Mouse (Mus musculus) stomach, postnatal 0 days (tissue): Measurements from ENCODE around the gene Hivep2. TPM values are rescaled to one million over a fixed set of nuclear protein-coding genes. Genes with fewer than 3 reads are reported as not detected.

Source experiments
- ATAC-seq: fragments of 200-750 bp; cut with Nextera tagmentation; 2 replicates; pipeline ENCODE4 v1.8.0; 2017; ENCODE audit not compliant: low FRiP score, low TSS enrichment
- DNase-seq: peaks from one replicate; pipeline ENCODE4 v3.0.0-alpha.2; 2016; ENCODE audit warnings: low spot score
- H3K27ac ChIP-seq: fragments of 300-500 bp; sonication (generic); replicated peaks from 2 replicates; pipeline ENCODE4 v1.5.1; 2014; ENCODE audit warnings: mild to moderate bottlenecking, control low read depth
- H3K27me3 ChIP-seq: fragments of 300-500 bp; sonication (generic); 2 replicates; pipeline ENCODE4 v1.6.1; 2014; ENCODE audit warnings: low read length; ENCODE audit not compliant: control insufficient read depth, insufficient read depth
- H3K36me3 ChIP-seq: fragments of 300-500 bp; sonication (generic); 2 replicates; pipeline ENCODE4 v1.6.1; 2014; ENCODE audit warnings: low read length, mixed read lengths; ENCODE audit not compliant: control insufficient read depth, insufficient read depth
- H3K4me1 ChIP-seq: fragments of 300-500 bp; sonication (generic); replicated peaks from 2 replicates; pipeline ENCODE4 v1.6.1; 2014; ENCODE audit warnings: antibody characterized with exemption; ENCODE audit not compliant: control insufficient read depth, insufficient read depth
- H3K4me2 ChIP-seq: fragments of 300-500 bp; sonication (generic); replicated peaks from 2 replicates; pipeline ENCODE4 v1.6.1; 2014; ENCODE audit warnings: low read depth, mild to moderate bottlenecking, control low read depth, moderate library complexity
- H3K4me3 ChIP-seq: fragments of 300-500 bp; sonication (generic); 2 replicates; pipeline ENCODE4 v1.5.1; 2014; ENCODE audit warnings: low read depth, low read length, control low read depth
- H3K9ac ChIP-seq: fragments of 300-500 bp; sonication (generic); 2 replicates; pipeline ENCODE4 v1.6.1; 2014; ENCODE audit warnings: mild to moderate bottlenecking, low read length, control low read depth, mixed read lengths
- H3K9me3 ChIP-seq: fragments of 300-500 bp; sonication (generic); 2 replicates; pipeline ENCODE4 v1.6.1; 2016; ENCODE audit warnings: low read length; ENCODE audit not compliant: control insufficient read depth
- CTCF ChIP-seq: IDR thresholded peaks from 2 replicates; pipeline ENCODE4 v1.5.1; 2016; ENCODE audit warnings: antibody characterized with exemption, low read depth, mild to moderate bottlenecking, moderate library complexity
- EP300 ChIP-seq: optimal IDR thresholded peaks from 2 replicates; pipeline ENCODE3; 2016; ENCODE audit warnings: antibody characterized with exemption
- WGBS: fragments of 180-500 bp; shearing (Covaris S2); extraction: QIAGEN DNeasy Blood & Tissue Kit; methylation state at CpG from one replicate; pipeline ENCODE4 v1.1.7; 2014; 5-methylcytosine and 5-hydroxymethylcytosine counted together
- polyA plus RNA-seq: library from polyadenylated mRNA; unstranded; fragments of >200 nt; fragmentation: Nextera tagmentation; extraction: Ambion mirVana; gene quantifications from 2 replicates; pipeline ENCODE4 v1.2.1, GENCODE M21; 2015

Hivep2 gene
- 2.9 and 3.1 TPM in 2 replicates for polyA plus RNA-seq

- TF ChIP-seq EP300 (no peak), CTCF (peak; percentile 33)
These were observed at the start of gene Hivep2 for GRCm38 (mm10) chr10:13965974-13966829. Hivep2 (plus strand) TSS chr10:13966075.

GRCm38 (mm10) chr10:13916645-13917342 lies 49.1 kb upstream of the Hivep2 start:
- DNase-seq (peak; percentile 25), ATAC-seq (no peak)
- H3K4me2 ChIP-seq, result peak overlapping the region; percentile 27; the same call in 1 of the 2 replicates
- H3K27ac ChIP-seq, result no peak overlapping the region
- H3K9me3 ChIP-seq, result no peaks in the 10 kb centered on the region
- TF ChIP-seq EP300 (no peak), CTCF (no peak)
- WGBS, result 48% methylated on average over 12 of the region's 12 CpGs
- H3K27me3 ChIP-seq, result no peaks in the 10 kb centered on the region
- H3K4me3 ChIP-seq, result no peak overlapping the region
- no peak overlapping the region for H3K9ac ChIP-seq
- H3K4me1 ChIP-seq, result 0 out of 2 replicates have a peak, but pooled peaks cover 2% of the 10 kb centered on the region
- H3K36me3 ChIP-seq, result no peaks in the 10 kb centered on the region

More at GRCm38 (mm10) chr10:13965974-13966829, at the start of gene Hivep2:
- H3K4me3 ChIP-seq, result peak within 1 kb of the TSS; percentile 92
- H3K4me2 ChIP-seq, result peak within 1 kb of the TSS; percentile 97
- H3K36me3 ChIP-seq, result no peaks in the 10 kb centered on the region
- peak within 1 kb of the TSS; percentile 98 for H3K27ac ChIP-seq
- peak; percentile 49 for ATAC-seq
- peak within 1 kb of the TSS; percentile 88 for H3K9ac ChIP-seq
- H3K27me3 ChIP-seq, result no peaks in the 10 kb centered on the region
- H3K9me3 ChIP-seq, result no peaks in the 10 kb centered on the region
- WGBS, result under 1% methylated on average over 59 of the region's 67 CpGs
- no peaks in the 10 kb centered on the region for H3K4me1 ChIP-seq
- DNase-seq, result peak; percentile 65

GRCm38 (mm10) chr10:13921641-13922385 lies 44.1 kb upstream of the Hivep2 start:
- H3K9me3 ChIP-seq, result no peaks in the 10 kb centered on the region
- no peak overlapping the region for H3K27ac ChIP-seq
- no peak for ATAC-seq
- no peak overlapping the region for H3K9ac ChIP-seq
- H3K4me2 ChIP-seq, result no peak overlapping the region
- 66% methylated on average over 9 of the region's 9 CpGs for WGBS
- 0 out of 2 replicates have a peak, but pooled peaks cover 2% of the 10 kb centered on the region for H3K4me1 ChIP-seq
- H3K4me3 ChIP-seq, result no peak overlapping the region
- H3K36me3 ChIP-seq, result no peaks in the 10 kb centered on the region
- TF ChIP-seq EP300 (no peak), CTCF (no peak)
- DNase-seq, result no peak
- H3K27me3 ChIP-seq, result no peaks in the 10 kb centered on the region

- DNase-seq, result no peak
- Histone ChIP-seq H3K9me3 (no peaks in the 10 kb centered on the region), H3K27ac (no peak overlapping the region), H3K27me3 (no peaks in the 10 kb centered on the region), H3K9ac (no peak overlapping the region), H3K36me3 (no peaks in the 10 kb centered on the region), H3K4me3 (no peak overlapping the region), H3K4me1 (no peaks in the 10 kb centered on the region), H3K4me2 (no peak overlapping the region)
- WGBS, result 84% methylated on average over 5 of the region's 5 CpGs
- ATAC-seq, result no peak
- TF ChIP-seq CTCF (no peak), EP300 (no peak)
These were observed 36.6 kb upstream of the Hivep2 start for GRCm38 (mm10) chr10:13929306-13929705.

GRCm38 (mm10) chr10:13932147-13932546 lies 33.7 kb upstream of the Hivep2 start:
- Histone ChIP-seq H3K36me3 (no peaks in the 10 kb centered on the region), H3K27me3 (no peaks in the 10 kb centered on the region), H3K4me1 (no peaks in the 10 kb centered on the region), H3K4me2 (no peak overlapping the region), H3K9me3 (no peaks in the 10 kb centered on the region), H3K9ac (no peak overlapping the region), H3K4me3 (no peak overlapping the region), H3K27ac (no peak overlapping the region)
- DNase-seq (no peak), ATAC-seq (no peak)
- TF ChIP-seq CTCF, result no peak
- no peak for TF ChIP-seq EP300
- WGBS, result 82% methylated on average over 3 of the region's 3 CpGs
